Mouse (Mus musculus) spleen, adult 2 months (tissue): ENCODE results near the gene Rhobtb3.

Experiments used
- CTCF ChIP-seq: fragments of 200-500 bp; IDR thresholded peaks from 2 replicates; pipeline ENCODE4 v1.5.1; 2011; ENCODE audit warnings: mild to moderate bottlenecking, inconsistent platforms; ENCODE audit not compliant: insufficient read depth, insufficient read length, insufficient replicate concordance; ENCODE audit errors: extremely low read depth
- POLR2A ChIP-seq: fragments of 200-500 bp; IDR thresholded peaks from 2 replicates; pipeline ENCODE4 v1.6.1; 2011; ENCODE audit warnings: low read depth, low read length, inconsistent platforms

DNA sequence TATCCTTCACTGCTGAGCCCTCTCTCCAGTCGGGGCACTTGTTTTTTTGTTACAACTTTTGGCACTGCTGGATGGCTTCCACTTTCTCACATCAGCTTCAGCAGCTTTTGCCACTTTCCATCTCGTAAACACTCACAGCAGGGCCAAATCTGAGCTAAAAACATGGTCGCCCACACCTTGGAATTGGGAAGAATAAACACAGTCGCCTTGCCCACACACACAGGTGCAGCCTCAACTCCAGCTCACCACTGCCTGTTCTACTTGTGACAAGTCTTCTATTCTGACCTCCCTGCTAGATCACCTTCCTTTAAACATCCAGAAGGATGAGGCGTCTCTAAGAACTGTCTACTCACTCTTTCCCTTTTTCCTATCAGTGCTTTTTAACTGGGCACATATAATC, 39.1 kb downstream of the Rhobtb3 start:
- TF ChIP-seq POLR2A (no peak), CTCF (no peak)
